Mouse (Mus musculus) adrenal gland, postnatal 4 days (tissue): ENCODE data around the gene Dhx35. TPM values are rescaled to one million over a fixed set of nuclear protein-coding genes. Genes with fewer than 3 reads are reported as not detected.
A peak's percentile ranks its signal among the peaks of the same experiment; 100 is the strongest.

Experiments
- DNase-seq, 2 experiments: peaks; one replicate each; pipeline ENCODE4 v3.0.0; 2021 to 2022; ENCODE audit warnings: low spot score in 2 of 2, mixed read lengths in 2 of 2
- total RNA-seq, 2 experiments: library from RNA; stranded (reverse); gene quantifications; 2 replicates each; pipeline ENCODE4 v1.2.3; 2021

Gene Dhx35
- total RNA-seq, 2 experiments from 2014 or later: 21.8 to 24.3 TPM

GRCm38 (mm10) chr2:158800788-158801187 lies 6.2 kb downstream of the Dhx35 start:
- DNase-seq: no peak

- no peak for DNase-seq
These were observed 9.0 kb downstream of the Dhx35 start for GRCm38 (mm10) chr2:158803575-158803974.

DNA sequence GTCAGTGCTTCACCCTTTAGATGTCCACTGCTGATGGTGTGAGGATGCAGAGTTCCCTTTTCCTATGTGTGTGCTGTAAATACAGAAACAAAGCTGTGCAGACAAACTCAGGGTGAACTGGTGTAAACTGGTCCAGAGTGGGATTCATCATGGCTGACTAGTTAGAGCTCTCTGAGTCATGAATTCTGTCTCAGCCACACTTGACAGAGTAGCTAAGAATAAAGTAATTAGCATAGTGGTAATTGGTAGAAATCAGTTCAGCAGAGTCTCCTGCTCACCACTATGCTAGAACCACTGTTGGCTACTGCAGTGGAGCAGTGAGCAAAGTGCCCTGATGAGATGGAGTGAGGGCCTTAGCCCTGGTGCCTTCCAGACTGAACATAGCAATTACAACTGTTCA lies 21.1 kb downstream of the Dhx35 start:
- no peak for DNase-seq

DNA sequence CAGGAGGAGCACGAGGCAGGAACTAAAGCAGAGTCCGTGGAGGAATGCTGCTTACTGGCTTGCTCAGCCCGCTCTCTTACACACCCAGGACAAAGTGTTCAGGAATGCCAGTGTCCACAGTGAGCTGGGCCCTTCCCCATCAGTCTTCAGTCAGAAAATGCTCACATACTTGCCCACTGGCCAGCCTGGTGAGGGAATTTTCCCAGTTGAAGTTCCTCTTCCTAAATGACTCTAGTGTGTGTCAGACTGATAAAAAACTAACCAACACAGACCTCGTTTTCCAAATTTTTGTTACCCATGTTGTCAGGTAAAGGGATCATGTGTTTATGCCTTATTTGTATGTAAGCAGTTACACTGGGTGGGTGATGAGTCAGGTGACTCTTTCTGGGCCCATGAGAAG lies 21.6 kb downstream of the Dhx35 start:
- DNase-seq: no peak

GRCm38 (mm10) chr2:158817708-158818107 lies 23.1 kb downstream of the Dhx35 start:
- no peak for DNase-seq

GRCm38 (mm10) chr2:158828124-158828523 lies 33.5 kb downstream of the Dhx35 start:
- DNase-seq: no peak

DNA sequence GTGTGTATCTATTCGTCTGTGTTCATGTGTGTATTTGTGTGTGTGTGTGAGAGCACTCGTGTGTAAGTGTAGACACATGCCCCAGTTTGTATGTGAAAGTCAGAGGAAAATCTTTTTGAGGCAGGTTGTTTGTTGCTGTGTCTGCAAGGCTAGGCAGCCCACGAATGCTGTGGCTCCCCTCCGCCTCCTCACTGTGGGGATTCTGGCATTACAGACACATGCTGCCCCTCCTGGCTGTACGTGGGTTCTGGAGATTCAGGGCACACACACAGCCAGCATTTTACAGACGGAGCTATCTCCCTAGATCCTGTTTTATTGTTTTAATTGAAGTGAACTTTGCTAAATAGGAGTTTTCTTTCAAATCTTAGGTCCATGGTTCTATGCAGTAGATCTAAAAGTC lies 35.1 kb downstream of the Dhx35 start:
- DNase-seq: no peak

GRCm38 (mm10) chr2:158833221-158833620 lies 38.6 kb downstream of the Dhx35 start:
- no peak for DNase-seq

- no peak for DNase-seq
These were observed 39.0 kb downstream of the Dhx35 start for GRCm38 (mm10) chr2:158833645-158834044.

- no peak for DNase-seq
These were observed 48.7 kb downstream of the Dhx35 start for GRCm38 (mm10) chr2:158843287-158843686.

GRCm38 (mm10) chr2:158845031-158845430 lies 50.4 kb downstream of the Dhx35 start:
- no peak for DNase-seq

GRCm38 (mm10) chr2:158846208-158846607 lies 51.6 kb downstream of the Dhx35 start:
- no peak for DNase-seq

DNA sequence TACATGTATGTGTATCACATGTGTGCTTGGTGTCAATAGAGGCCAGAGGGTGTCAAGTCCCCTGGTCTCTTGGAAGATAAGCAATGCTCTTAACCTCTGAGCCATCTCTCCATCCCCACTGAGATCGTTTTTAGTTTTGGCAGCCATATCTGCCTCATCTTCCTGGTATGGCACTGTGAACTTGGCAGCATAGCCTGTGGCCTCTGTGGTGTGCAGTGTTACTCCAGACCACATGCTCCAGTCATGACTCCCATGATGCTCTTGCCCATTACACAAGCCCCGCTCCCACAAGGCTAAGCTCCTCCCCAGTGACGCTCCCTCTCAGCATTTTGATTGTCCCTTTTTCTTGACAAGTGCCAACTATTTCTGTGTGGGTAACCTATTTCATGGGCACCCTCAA lies 53.4 kb downstream of the Dhx35 start:
- no peak for DNase-seq

DNA sequence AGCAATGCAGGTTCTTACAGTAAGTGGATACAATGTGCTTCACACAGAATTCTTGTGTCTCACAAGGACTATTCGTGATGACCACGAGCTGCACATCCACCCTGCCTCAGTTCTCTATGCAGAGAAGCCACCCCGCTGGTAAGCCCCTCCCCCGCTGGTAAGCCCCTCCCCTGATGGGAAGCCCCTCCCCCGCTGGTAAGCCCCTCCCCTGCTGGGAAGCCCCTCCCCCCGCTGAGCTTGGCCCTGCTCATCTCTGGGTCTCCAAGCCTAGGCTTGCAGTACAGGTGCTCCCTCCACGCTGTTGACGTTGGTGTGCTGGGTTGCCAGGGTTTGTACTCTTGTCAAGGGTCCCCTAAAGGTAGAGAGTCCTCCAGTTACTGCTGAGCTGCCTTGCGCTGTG lies 54.8 kb downstream of the Dhx35 start:
- DNase-seq: no peak

- peak in 1 of 2 experiments; percentile 21 for DNase-seq
These were observed 58.0 kb downstream of the Dhx35 start for GRCm38 (mm10) chr2:158852579-158852978.

GRCm38 (mm10) chr2:158856896-158857499 lies 62.4 kb downstream of the Dhx35 start:
- no peak for DNase-seq

DNA sequence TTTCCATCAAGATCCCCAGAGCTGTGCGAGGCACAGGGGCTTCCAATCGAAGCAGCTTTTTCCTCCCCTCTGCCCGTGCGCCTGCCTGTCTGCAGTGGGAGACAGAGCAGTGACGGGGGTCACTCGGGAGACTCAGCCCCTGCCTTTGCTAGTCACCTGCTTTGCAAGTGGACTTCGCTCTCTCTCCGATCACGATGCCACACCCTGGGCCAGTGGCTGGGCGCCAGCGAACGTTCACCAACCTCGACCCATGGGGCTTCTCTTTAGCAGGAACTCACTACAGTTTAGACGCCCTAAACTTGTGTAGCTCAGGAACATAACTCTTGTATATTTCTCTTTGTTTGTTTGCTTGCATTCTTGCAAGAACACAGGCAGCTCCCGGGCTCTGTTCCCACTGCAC lies 63.0 kb downstream of the Dhx35 start:
- DNase-seq: no peak

DNA sequence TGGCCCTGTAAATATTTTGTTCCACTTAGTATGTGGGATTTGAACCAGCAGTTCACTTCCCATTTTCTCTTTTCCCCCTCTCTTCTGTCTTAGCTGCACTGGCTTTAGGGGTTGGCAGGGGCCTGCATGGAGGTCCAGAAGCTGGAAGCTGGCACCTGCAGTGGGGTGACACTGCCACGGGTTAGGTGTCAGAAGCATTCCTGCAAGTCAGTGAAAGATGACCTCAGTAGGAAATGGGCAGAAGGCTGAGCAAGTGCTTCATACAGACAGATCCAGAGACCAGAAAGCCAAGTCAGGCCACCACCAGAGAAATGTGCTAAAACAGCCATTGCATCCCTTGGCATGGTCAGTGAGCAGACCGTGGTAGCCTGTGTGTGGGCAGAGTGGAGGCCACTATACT lies 66.5 kb downstream of the Dhx35 start:
- DNase-seq: no peak

DNA sequence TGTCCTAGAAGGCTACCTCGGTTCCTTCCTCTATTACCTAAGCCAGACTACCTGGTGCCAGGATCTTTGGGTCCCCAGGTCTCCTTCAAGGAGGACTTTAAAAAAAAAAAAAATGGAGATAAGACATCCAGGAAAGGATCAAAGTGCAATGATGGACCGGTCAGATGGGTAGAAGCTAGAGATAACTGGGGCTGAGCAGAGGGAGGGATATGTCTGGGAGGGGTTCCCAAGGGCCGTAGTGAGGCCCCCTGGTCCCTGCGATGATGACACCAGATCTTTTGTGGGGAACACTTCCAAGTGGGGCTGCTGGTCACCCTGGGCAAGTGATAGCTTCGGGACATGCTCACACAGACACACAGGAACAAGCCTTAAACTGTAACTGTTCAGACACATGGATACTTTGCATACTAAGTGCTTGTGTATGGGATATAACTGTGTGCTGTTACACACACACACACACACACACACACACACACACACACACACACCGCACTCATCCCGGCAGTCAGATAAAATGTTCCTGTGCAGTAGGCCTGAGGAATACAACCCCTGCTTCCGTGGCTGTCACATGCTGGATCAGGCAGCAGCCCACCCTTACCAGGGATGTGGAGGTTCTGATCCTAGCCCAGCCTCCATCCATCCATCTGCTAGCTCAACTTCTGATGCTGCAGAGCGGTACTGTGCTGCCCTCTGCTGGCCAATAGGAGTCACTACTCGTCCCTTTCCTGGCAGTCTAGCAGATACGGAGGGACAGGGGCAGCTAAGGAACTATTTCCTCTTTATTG lies 68.9 kb downstream of the Dhx35 start:
- peak in 1 of 2 experiments; percentile 27 for DNase-seq

- no peak for DNase-seq
These were observed 69.5 kb downstream of the Dhx35 start for GRCm38 (mm10) chr2:158864126-158864458.

DNA sequence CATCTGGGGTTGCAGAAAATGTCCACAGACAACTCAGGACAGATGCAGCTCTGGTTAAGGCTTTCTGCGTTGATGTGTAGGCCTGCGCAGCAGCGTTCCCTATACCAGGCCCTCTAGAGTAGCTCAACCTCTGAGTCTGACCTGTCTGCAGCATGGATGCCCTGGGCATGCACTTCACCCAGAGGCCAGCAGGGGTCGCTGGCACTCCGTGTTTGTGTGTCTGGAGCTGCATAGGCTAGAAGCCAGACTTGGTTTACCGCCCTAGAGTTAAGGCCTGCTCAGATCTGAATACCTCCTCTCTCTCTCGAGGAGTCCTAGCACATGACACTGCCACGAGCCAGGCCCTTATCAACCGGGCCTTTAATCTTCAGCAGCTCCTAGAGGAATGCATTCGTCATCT lies 70.8 kb downstream of the Dhx35 start:
- DNase-seq: peak; percentile 60 to 76

DNA sequence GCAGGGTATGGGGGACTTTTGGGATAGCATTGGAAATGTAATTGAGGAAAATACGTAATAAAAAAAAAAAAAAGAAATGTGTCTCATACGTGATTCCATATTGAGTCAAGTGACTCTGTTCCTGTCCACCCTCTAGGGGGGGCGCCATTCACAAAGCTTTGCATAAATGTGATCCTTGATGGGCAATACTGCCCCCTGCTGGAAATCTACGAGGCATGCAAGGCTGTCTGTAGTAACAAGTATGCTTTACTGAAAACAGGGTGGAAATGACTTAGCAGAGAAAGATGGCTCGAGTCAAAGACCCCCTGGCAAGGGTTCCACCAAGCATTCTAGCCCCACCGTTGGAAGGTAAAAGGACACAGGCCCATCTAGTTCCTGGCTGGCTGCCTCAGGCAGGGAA lies 92.0 kb downstream of the Dhx35 start:
- DNase-seq: no peak

DNA sequence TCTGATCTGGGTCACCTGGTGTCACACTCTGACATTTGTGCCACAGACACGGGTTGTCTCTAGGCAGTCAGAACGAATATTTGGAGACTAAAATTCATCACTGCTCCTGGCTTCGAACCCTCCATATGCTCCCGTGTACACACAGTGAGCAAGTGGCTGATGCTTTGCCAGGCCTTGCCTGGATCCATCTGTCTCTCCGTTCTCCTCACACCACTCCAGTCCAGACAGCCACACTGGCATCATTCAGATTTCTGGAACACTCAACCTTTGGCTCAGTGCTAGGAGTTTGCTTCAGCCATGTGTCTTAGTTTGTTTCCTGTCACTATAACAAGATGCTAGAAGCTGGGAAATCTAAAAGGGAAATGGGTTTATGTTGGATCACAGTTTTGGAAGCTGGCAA lies 93.9 kb downstream of the Dhx35 start:
- DNase-seq: no peak
